Mouse (Mus musculus): ENCODE results near the gene Nudt22.
A peak's percentile ranks its signal among the peaks of the same experiment; 100 is the strongest.
"Not testable (repeated sequence)": the region's sequence is repeated elsewhere in the genome, so short reads cannot be mapped to it uniquely, and the experiment has no call there.

The Nudt22 gene

DNA sequence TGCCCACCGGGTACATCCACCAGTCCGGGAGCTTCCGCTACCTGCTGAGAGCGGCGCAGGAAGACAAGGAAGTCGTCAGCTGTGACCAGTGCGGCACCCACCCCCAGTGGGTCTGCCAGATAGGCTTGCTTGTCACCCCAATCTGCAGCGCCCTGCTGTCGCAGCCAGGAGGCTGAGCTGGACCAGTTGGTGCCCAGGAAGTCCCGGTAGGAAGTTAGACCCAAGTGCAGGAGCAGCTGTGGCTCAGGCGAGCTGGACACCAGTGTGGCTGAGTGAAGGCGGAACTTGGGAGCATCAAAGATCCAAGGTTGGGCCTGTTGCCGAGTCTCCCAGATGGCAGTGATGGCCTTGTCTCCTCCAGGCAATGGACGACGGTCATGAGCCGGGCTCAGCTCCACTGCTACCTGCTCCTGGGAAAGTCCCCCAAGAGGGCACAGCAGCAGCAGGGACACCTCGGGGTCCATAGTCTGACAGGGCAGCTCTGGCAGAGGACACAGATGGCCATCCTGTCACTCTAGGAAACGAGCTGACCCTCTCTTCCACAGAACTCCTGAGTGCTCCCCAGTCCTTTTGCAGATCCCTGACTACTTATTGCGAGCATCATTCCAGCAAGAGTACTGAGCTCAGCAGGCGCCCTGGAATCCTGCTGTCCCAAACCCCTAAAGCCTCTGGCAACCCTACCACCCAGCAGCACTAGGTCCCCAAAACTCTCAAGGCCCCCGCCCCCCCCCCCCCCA, 494 bp downstream of the Nudt22 start:
- peak in 1 of 2 experiments; percentile 36 for DNase-seq (ENCODE audit: low spot score in 2 of 2)

- no peak for DNase-seq (ENCODE audit: low spot score in 2 of 2)
Observed at GRCm38 (mm10) chr19:6994489-6994888, 1.4 kb downstream of the Nudt22 start.

GRCm38 (mm10) chr19:6994002-6994401, 1.9 kb downstream of the Nudt22 start:
- no peak for DNase-seq (ENCODE audit: low spot score in 2 of 2)

DNA sequence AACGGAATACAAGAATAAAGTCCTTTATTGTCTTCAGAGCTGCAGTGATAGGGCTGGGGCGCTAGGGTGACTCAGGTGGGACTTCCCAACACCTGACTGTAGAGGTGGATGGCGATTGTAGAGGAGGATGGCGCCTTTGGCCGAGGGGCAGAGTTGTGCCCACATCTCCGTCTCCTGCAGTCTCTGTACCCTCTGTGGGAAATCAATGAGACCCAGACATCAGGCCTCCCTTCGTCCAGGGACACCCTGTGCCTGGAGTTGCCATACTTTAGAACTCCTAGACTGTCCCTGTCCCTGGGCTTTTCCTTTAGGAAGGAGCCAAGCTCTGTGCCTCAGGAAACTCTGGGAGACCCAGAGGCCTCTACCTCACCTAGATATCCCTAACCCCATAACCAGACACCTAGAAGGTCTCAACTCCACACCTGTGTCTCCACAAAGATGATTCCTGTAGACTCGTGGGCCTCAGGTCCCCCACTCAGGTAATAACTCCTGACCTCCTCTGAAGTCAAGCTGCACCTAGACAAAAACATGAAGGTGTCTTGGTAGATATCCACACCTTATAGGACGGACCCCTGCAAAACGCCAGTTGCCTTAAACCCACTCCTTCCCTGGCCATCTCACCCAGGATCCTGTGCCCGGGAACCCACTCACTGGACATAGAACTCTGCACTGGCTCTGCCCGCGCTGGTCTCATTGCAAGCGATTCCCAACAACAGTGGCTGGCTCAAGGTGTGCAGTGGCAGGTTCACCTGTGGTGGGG, 2.7 kb downstream of the Nudt22 start:
- DNase-seq (ENCODE audit: low spot score in 2 of 2), result no peak

GRCm38 (mm10) chr19:6992011-6992858, 3.7 kb downstream of the Nudt22 start, which contains the start of gene Dnajc4:
Gene Dnajc4, minus strand, starts transcription at chr19:6992572.
- peak; percentile 89 to 93 for DNase-seq (ENCODE audit: low spot score in 2 of 2)

GRCm38 (mm10) chr19:6991166-6991565, 4.8 kb downstream of the Nudt22 start:
- not testable (repeated sequence) for DNase-seq (ENCODE audit: low spot score in 2 of 2)

DNA sequence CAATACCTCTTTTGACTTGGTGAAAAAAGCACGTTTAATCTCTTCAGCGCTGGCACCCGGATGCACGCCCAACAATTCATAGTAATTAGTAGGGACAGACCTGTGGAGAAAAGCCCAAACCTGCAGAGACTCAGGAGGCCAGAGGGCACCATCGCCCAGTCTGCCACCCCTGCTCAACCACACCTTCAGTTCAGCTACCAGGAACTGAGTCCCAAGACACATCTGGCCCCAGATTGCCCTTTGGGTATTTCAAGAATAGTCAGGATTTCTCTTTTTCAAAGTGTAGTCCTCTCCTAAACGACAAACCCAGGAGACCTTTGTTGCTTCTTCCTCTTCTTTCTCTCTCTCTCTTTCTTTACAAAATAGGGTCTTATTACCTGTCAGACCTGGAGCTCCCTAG, 5.2 kb downstream of the Nudt22 start:
- no peak for DNase-seq (ENCODE audit: low spot score in 2 of 2)

- no peak for DNase-seq (ENCODE audit: low spot score in 2 of 2)
Observed at GRCm38 (mm10) chr19:6989251-6989650, 6.7 kb downstream of the Nudt22 start.

GRCm38 (mm10) chr19:6987904-6988285, 8.0 kb downstream of the Nudt22 start:
- DNase-seq (ENCODE audit: low spot score in 2 of 2), result no peak

- peak in 1 of 2 experiments; percentile 57 for DNase-seq (ENCODE audit: low spot score in 2 of 2)
Observed at GRCm38 (mm10) chr19:6987061-6987903, 8.6 kb downstream of the Nudt22 start, which contains the start of gene Vegfb. Gene Vegfb, minus strand, starts transcription at chr19:6987651.

- no peak for DNase-seq (ENCODE audit: low spot score in 2 of 2)
Observed at GRCm38 (mm10) chr19:6985951-6986708, 9.8 kb downstream of the Nudt22 start.

- no peak for DNase-seq (ENCODE audit: low spot score in 2 of 2)
Observed at GRCm38 (mm10) chr19:6985300-6985699, 10.6 kb downstream of the Nudt22 start.

DNA sequence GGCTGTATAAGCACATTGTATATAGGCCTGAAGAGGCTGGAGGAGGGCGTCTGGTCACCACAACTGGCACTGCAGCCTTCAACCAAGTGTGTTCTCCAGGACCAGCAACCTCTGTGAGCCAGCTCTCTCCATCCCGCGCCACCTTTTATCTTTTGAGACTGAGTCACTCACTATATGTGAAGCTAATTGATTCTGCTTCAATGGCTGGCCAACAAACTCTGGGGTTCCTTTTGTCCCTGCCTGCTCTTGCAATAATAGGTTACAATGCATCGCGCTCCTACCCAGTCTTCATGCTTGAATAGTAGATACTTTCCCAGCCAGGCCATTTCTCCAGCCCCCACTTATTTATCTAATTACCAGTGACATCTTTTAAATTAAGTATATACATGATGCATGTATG, 12.3 kb downstream of the Nudt22 start:
- no peak for DNase-seq (ENCODE audit: low spot score in 2 of 2)

- no peak for DNase-seq (ENCODE audit: low spot score in 2 of 2)
Observed at GRCm38 (mm10) chr19:6981465-6981864, 14.5 kb downstream of the Nudt22 start.

GRCm38 (mm10) chr19:6980381-6981093, 15.4 kb downstream of the Nudt22 start, which contains the start of gene Fkbp2:
Gene Fkbp2, minus strand, starts transcription at chr19:6980501.
- peak; percentile 90 to 98 for DNase-seq (ENCODE audit: low spot score in 2 of 2)

GRCm38 (mm10) chr19:6979486-6980380, 16.2 kb downstream of the Nudt22 start:
- peak; percentile 99 for DNase-seq (ENCODE audit: low spot score in 2 of 2)

DNA sequence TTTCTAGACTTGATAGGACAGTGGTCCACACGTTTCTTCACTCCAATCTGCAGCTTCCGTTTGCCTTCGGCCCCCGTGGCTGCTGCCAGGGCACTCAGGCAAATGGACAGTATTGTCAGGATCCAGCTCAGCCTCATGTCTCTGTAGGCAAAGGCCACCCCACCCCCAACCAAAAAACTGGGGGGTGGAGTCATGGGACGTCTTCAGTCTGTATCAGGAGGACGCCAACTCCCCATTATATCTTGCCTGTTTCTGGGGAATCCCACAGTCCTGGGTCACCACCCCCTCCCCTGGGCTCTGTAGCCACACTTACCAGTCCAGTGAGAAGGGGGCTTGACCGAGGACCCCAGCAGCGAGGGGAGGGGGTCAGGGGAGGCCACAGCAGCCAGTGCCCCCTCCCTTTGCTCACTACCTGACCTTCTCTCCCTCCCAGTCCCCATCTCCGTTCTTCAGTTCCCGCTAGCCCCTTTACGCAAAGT, 16.9 kb downstream of the Nudt22 start:
- DNase-seq (ENCODE audit: low spot score in 2 of 2), result no peak

- no peak for DNase-seq (ENCODE audit: low spot score in 2 of 2)
Observed at GRCm38 (mm10) chr19:6978639-6978974, 17.3 kb downstream of the Nudt22 start.

Data from cerebellum, postnatal 4 days (tissue).